Mouse (Mus musculus) liver, embryonic 13.5 days (tissue): Measurements from ENCODE around the gene Tifa. TPM values are rescaled to one million over a fixed set of nuclear protein-coding genes. Genes with fewer than 3 reads are reported as not detected.

ENCODE experiments used
- ATAC-seq: fragments of 200-750 bp; cut with Nextera tagmentation; 2 replicates; pipeline ENCODE4 v1.8.0; 2017; ENCODE audit warnings: low read depth, mild to moderate bottlenecking, moderate number of reproducible peaks, moderate library complexity
- DNase-seq: peaks from one replicate; pipeline ENCODE4 v3.0.0; 2022
- H3K27ac ChIP-seq: fragments of 300-500 bp; sonication (generic); 2 replicates; pipeline ENCODE4 v1.5.1; 2015; ENCODE audit warnings: moderate library complexity, mild to moderate bottlenecking, inconsistent platforms
- H3K27me3 ChIP-seq: fragments of 300-500 bp; sonication (generic); 2 replicates; pipeline ENCODE4 v1.6.1; 2015; ENCODE audit warnings: mild to moderate bottlenecking, inconsistent platforms
- H3K36me3 ChIP-seq: fragments of 300-500 bp; sonication (generic); 2 replicates; pipeline ENCODE4 v1.6.1; 2015; ENCODE audit warnings: mild to moderate bottlenecking, inconsistent platforms
- H3K4me1 ChIP-seq: fragments of 300-500 bp; sonication (generic); replicated peaks from 2 replicates; pipeline ENCODE4 v1.6.1; 2015; ENCODE audit warnings: inconsistent platforms
- H3K4me2 ChIP-seq: fragments of 300-500 bp; sonication (generic); 2 replicates; pipeline ENCODE4 v1.6.1; 2015; ENCODE audit warnings: inconsistent platforms, mild to moderate bottlenecking, moderate library complexity
- H3K4me3 ChIP-seq: fragments of 300-500 bp; sonication (generic); replicated peaks from 2 replicates; pipeline ENCODE4 v1.5.1; 2015; ENCODE audit warnings: mild to moderate bottlenecking, inconsistent platforms
- H3K9ac ChIP-seq: fragments of 300-500 bp; sonication (generic); 2 replicates; pipeline ENCODE4 v1.6.1; 2015; ENCODE audit warnings: mild to moderate bottlenecking, inconsistent platforms
- H3K9me3 ChIP-seq: fragments of 300-500 bp; sonication (generic); replicated peaks from 2 replicates; pipeline ENCODE4 v1.6.1; 2016; ENCODE audit warnings: inconsistent platforms
- WGBS: fragments of 180-500 bp; shearing (Covaris S2); methylation state at CpG from one replicate; pipeline ENCODE4 v1.1.7; 2015; ENCODE audit not compliant: insufficient replicate concordance; 5-methylcytosine and 5-hydroxymethylcytosine counted together
- polyA plus RNA-seq: library from polyadenylated mRNA; unstranded; fragments of >200 nt; fragmentation: Nextera tagmentation; extraction: Ambion mirVana; gene quantifications from 2 replicates; pipeline ENCODE4 v1.2.1, GENCODE M21; 2015

Tifa gene
- polyA plus RNA-seq, 1 experiment from 2014 or later, result 14.2 TPM

- Histone ChIP-seq H3K9ac (no peak overlapping the region), H3K4me1 (peaks cover 13% of the 10 kb centered on the region), H3K4me3 (no peak overlapping the region), H3K36me3 (peaks cover 35% of the 10 kb centered on the region), H3K27me3 (no peaks in the 10 kb centered on the region), H3K27ac (no peak overlapping the region), H3K4me2 (no peak overlapping the region), H3K9me3 (no peaks in the 10 kb centered on the region)
- DNase-seq, result no peak
- 82% methylated on average over 12 of the region's 12 CpGs for WGBS
- ATAC-seq, result no peak
Measured at GRCm38 (mm10) chr3:127805071-127805470, 15.5 kb downstream of the Tifa start.

GRCm38 (mm10) chr3:127805991-127806390, 16.4 kb downstream of the Tifa start:
- Histone ChIP-seq H3K9me3 (no peaks in the 10 kb centered on the region), H3K4me3 (no peak overlapping the region), H3K9ac (no peak overlapping the region), H3K4me2 (no peak overlapping the region), H3K27ac (no peak overlapping the region), H3K27me3 (no peaks in the 10 kb centered on the region), H3K36me3 (peaks cover 44% of the 10 kb centered on the region), H3K4me1 (peaks cover 13% of the 10 kb centered on the region)
- no peak for DNase-seq
- no peak for ATAC-seq
- WGBS, result 84% methylated on average over 6 of the region's 6 CpGs

- Histone ChIP-seq H3K27me3 (no peaks in the 10 kb centered on the region), H3K4me3 (no peak overlapping the region), H3K9me3 (no peaks in the 10 kb centered on the region), H3K27ac (no peak overlapping the region), H3K4me2 (no peak overlapping the region), H3K4me1 (peaks cover 13% of the 10 kb centered on the region), H3K9ac (no peak overlapping the region), H3K36me3 (peaks cover 59% of the 10 kb centered on the region)
- no peak for ATAC-seq
- 88% methylated on average over 5 of the region's 5 CpGs for WGBS
- no peak for DNase-seq
Measured at GRCm38 (mm10) chr3:127807846-127808245, 18.2 kb downstream of the Tifa start.

- H3K9ac ChIP-seq, result no peak overlapping the region
- H3K4me3 ChIP-seq, result no peak overlapping the region
- H3K36me3 ChIP-seq, result peaks cover 71% of the 10 kb centered on the region
- DNase-seq, result no peak
- no peaks in the 10 kb centered on the region for H3K9me3 ChIP-seq
- no peaks in the 10 kb centered on the region for H3K27me3 ChIP-seq
- H3K27ac ChIP-seq, result no peak overlapping the region
- no peak for ATAC-seq
- H3K4me1 ChIP-seq, result peaks cover 9% of the 10 kb centered on the region
- 82% methylated on average over 7 of the region's 7 CpGs for WGBS
- no peak overlapping the region for H3K4me2 ChIP-seq
Measured at GRCm38 (mm10) chr3:127809103-127809502, 19.5 kb downstream of the Tifa start.

GRCm38 (mm10) chr3:127817120-127817683, 27.6 kb downstream of the Tifa start:
- H3K9ac ChIP-seq, result no peak overlapping the region
- H3K27me3 ChIP-seq, result no peaks in the 10 kb centered on the region
- ATAC-seq (no peak), DNase-seq (no peak)
- H3K27ac ChIP-seq, result no peak overlapping the region
- peaks cover 28% of the 10 kb centered on the region for H3K4me1 ChIP-seq
- H3K9me3 ChIP-seq, result no peaks in the 10 kb centered on the region
- no peak overlapping the region for H3K4me2 ChIP-seq
- WGBS, result 81% methylated on average over 7 of the region's 7 CpGs
- H3K36me3 ChIP-seq, result peaks cover 54% of the 10 kb centered on the region
- no peak overlapping the region for H3K4me3 ChIP-seq

GRCm38 (mm10) chr3:127818694-127819663, 29.4 kb downstream of the Tifa start:
- H3K4me2 ChIP-seq, result no peak overlapping the region
- H3K4me3 ChIP-seq, result no peak overlapping the region
- no peak overlapping the region for H3K9ac ChIP-seq
- peaks cover 32% of the 10 kb centered on the region for H3K4me1 ChIP-seq
- peak; percentile 69 for ATAC-seq
- H3K27me3 ChIP-seq, result no peaks in the 10 kb centered on the region
- no peak overlapping the region for H3K27ac ChIP-seq
- peaks cover 43% of the 10 kb centered on the region for H3K36me3 ChIP-seq
- H3K9me3 ChIP-seq, result no peaks in the 10 kb centered on the region
- 72% methylated on average over 11 of the region's 11 CpGs for WGBS
- no peak for DNase-seq

GRCm38 (mm10) chr3:127820400-127820799, 30.8 kb downstream of the Tifa start:
- Histone ChIP-seq H3K27ac (no peak overlapping the region; the same call in 1 of the 2 replicates), H3K4me1 (peaks cover 46% of the 10 kb centered on the region), H3K4me3 (no peak overlapping the region), H3K36me3 (peaks cover 42% of the 10 kb centered on the region), H3K4me2 (no peak overlapping the region), H3K9me3 (no peaks in the 10 kb centered on the region), H3K9ac (no peak overlapping the region), H3K27me3 (no peaks in the 10 kb centered on the region)
- DNase-seq (no peak), ATAC-seq (no peak)
- WGBS, result 81% methylated on average over 1 of the region's 1 CpGs

GRCm38 (mm10) chr3:127821209-127821608, 31.6 kb downstream of the Tifa start:
- no peaks in the 10 kb centered on the region for H3K27me3 ChIP-seq
- H3K4me3 ChIP-seq, result no peak overlapping the region
- no peak overlapping the region for H3K27ac ChIP-seq
- H3K9ac ChIP-seq, result no peak overlapping the region
- peak; percentile 29; the same call in 1 of the 2 replicates for ATAC-seq
- DNase-seq, result no peak
- no peaks in the 10 kb centered on the region for H3K9me3 ChIP-seq
- peaks cover 51% of the 10 kb centered on the region for H3K4me1 ChIP-seq
- 40% methylated on average over 5 of the region's 5 CpGs for WGBS
- no peak overlapping the region for H3K4me2 ChIP-seq
- peaks cover 42% of the 10 kb centered on the region for H3K36me3 ChIP-seq

- H3K36me3 ChIP-seq, result peaks cover 28% of the 10 kb centered on the region
- no peak for DNase-seq
- 0 out of 2 replicates have a peak overlapping the region, but pooled peaks have one; percentile 9 for H3K27ac ChIP-seq
- H3K4me3 ChIP-seq, result no peak overlapping the region
- 74% methylated on average over 17 of the region's 17 CpGs for WGBS
- no peak for ATAC-seq
- H3K4me1 ChIP-seq, result peaks cover 52% of the 10 kb centered on the region
- H3K9ac ChIP-seq, result no peak overlapping the region
- no peaks in the 10 kb centered on the region for H3K27me3 ChIP-seq
- no peak overlapping the region for H3K4me2 ChIP-seq
- H3K9me3 ChIP-seq, result no peaks in the 10 kb centered on the region
Measured at GRCm38 (mm10) chr3:127823886-127824863, 34.6 kb downstream of the Tifa start.

GRCm38 (mm10) chr3:127826503-127826902, 36.9 kb downstream of the Tifa start:
- Histone ChIP-seq H3K4me1 (peaks cover 37% of the 10 kb centered on the region), H3K9me3 (no peaks in the 10 kb centered on the region), H3K9ac (no peak overlapping the region), H3K36me3 (peaks cover 12% of the 10 kb centered on the region), H3K27me3 (no peaks in the 10 kb centered on the region), H3K27ac (no peak overlapping the region), H3K4me3 (no peak overlapping the region), H3K4me2 (no peak overlapping the region)
- whole genome bisulfite sequencing, result 88% methylated on average over 7 of the region's 7 CpGs
- no peak for ATAC-seq
- DNase-seq, result no peak

GRCm38 (mm10) chr3:127827123-127827522, 37.5 kb downstream of the Tifa start:
- Histone ChIP-seq H3K4me1 (peaks cover 34% of the 10 kb centered on the region), H3K4me2 (no peak overlapping the region), H3K4me3 (no peak overlapping the region), H3K9ac (no peak overlapping the region), H3K36me3 (peaks cover 7% of the 10 kb centered on the region), H3K27ac (no peak overlapping the region), H3K27me3 (no peaks in the 10 kb centered on the region), H3K9me3 (no peaks in the 10 kb centered on the region)
- ATAC-seq (no peak), DNase-seq (no peak)
- WGBS, result 74% methylated on average over 7 of the region's 7 CpGs
